Mouse (Mus musculus) B cell, adult 2 months (primary cell): ENCODE results near the gene 1810046K07Rik.

Experiments
- DNase-seq, 2 experiments: peaks; one replicate each; pipeline ENCODE4 v3.0.0; 2022

1810046K07Rik gene

GRCm38 (mm10) chr9:51328731-51329130 is at the start of gene 1810046K07Rik:
Gene 1810046K07Rik, minus strand, starts transcription at chr9:51328917.
- no peak for DNase-seq

- DNase-seq: no peak
Measured at GRCm38 (mm10) chr9:51369560-51369959, 40.8 kb upstream of the 1810046K07Rik start.

- DNase-seq: no peak
Measured at GRCm38 (mm10) chr9:51367124-51367523, 38.4 kb upstream of the 1810046K07Rik start.

- no peak for DNase-seq
Measured at GRCm38 (mm10) chr9:51364059-51364458, 35.3 kb upstream of the 1810046K07Rik start.

GRCm38 (mm10) chr9:51353511-51353910 is 24.8 kb upstream of the 1810046K07Rik start:
- no peak for DNase-seq

- no peak for DNase-seq
Measured at GRCm38 (mm10) chr9:51352896-51353295, 24.2 kb upstream of the 1810046K07Rik start.

- no peak for DNase-seq
Measured at GRCm38 (mm10) chr9:51349422-51349821, 20.7 kb upstream of the 1810046K07Rik start.

GRCm38 (mm10) chr9:51345768-51346167 is 17.1 kb upstream of the 1810046K07Rik start:
- DNase-seq: no peak

GRCm38 (mm10) chr9:51335294-51336010 is 6.7 kb upstream of the 1810046K07Rik start:
- DNase-seq: peak; percentile 36 to 37

- no peak for DNase-seq
Measured at GRCm38 (mm10) chr9:51331449-51332238, 2.9 kb upstream of the 1810046K07Rik start.

GRCm38 (mm10) chr9:51327555-51327903 is 1.2 kb downstream of the 1810046K07Rik start:
- DNase-seq: no peak

GRCm38 (mm10) chr9:51326619-51327554 is 1.8 kb downstream of the 1810046K07Rik start:
- DNase-seq: no peak

- DNase-seq: no peak
Measured at GRCm38 (mm10) chr9:51324406-51325065, 4.2 kb downstream of the 1810046K07Rik start.

- DNase-seq: no peak
Measured at GRCm38 (mm10) chr9:51320096-51320495, 8.6 kb downstream of the 1810046K07Rik start.

- DNase-seq: no peak
Measured at GRCm38 (mm10) chr9:51318246-51318645, 10.5 kb downstream of the 1810046K07Rik start.

GRCm38 (mm10) chr9:51317322-51317721 is 11.4 kb downstream of the 1810046K07Rik start:
- DNase-seq: no peak

GRCm38 (mm10) chr9:51315402-51316063 is 13.2 kb downstream of the 1810046K07Rik start:
- no peak for DNase-seq

- no peak for DNase-seq
Measured at GRCm38 (mm10) chr9:51312554-51313317, 16.0 kb downstream of the 1810046K07Rik start.

GRCm38 (mm10) chr9:51310515-51310914 is 18.2 kb downstream of the 1810046K07Rik start:
- DNase-seq: no peak

GRCm38 (mm10) chr9:51306351-51306750 is 22.4 kb downstream of the 1810046K07Rik start:
- DNase-seq: no peak

- no peak for DNase-seq
Measured at GRCm38 (mm10) chr9:51305146-51305545, 23.6 kb downstream of the 1810046K07Rik start.
